Mouse (Mus musculus) cerebellum, adult 18-20 months (tissue): ENCODE results near the gene Zfp51.
"Not testable (repeated sequence)": the region's sequence is repeated elsewhere in the genome, so short reads cannot be mapped to it uniquely, and the experiment has no call there.

ENCODE experiments used
- DNase-seq, 2 experiments: peaks; one replicate each; pipeline ENCODE4 v3.0.0; 2021

Zfp51 gene

DNA sequence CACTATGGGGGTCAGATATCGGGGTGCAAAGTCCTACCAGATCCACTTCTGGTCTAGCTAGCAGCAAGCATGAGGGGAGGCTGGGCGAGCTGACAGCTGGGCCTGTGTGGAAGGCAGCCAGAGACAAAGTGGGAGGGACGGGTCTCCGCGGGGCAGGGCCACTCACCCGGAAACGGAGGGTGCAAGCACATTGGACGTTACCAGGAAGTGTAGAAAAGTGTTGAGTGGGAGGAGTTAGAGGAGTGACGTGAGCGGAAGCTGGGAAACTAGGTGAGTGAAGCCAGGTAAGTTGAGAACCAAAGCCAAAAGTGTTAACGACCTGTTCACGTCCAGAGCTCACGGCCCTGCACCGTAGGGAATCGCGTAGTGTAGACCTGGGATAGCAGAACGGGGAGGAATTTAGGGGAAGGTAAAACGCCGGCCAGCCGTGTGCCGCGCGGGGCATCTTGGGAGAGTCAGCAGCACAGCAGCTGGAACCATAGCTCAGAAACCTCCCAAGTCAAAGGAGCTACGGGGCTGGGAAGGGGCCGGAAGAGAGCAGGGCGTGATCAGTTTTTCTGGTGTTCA is at the start of gene Zfp51:
Zfp51 (plus strand) TSS at position 237 of the 567 bp plus-strand sequence.
- DNase-seq, result peak; percentile 81 to 86

DNA sequence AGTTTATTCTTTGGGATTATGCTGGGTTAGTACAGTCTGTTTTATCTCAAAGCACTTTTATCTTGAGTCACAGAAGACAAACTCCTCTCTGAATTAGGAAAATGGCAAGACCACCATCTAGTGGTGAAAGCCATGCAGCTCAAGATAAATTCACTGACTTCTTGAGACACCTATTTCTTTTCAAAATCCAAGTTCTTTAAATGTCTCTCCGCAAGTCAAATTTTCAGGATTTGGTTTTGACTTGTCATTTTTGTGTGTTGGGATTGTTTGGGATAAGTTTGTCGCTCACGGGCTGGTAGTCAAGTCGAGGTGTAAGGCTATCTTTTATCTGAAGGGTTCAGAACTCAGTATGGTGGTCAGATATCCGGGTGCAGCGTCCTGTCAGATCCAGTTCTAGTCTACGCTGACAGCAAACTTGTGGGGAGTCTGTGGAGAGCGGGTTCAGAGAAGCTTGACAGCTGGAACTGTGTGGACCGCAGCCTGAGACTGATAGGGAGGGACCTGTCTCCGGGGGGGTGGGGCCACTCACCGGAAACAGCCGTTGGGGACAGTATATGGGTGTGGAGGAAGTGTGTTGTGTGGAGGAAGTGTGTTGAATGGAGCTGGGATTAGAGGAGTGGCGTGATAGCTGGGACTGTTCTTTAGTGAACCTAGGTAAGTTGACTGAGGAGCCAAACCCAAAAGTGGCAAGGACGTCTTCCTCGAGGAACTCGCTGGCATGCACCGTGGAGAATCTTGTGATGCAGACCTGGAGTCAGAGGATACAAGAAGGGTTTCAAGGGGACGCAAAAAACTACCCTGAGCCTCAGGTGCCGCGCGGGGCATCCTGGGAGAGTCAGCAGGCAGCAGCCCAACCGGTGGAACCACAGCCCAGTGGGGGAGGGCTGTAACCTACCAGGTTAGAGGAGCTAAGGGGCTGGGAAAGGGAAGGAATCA is 27.2 kb upstream of the Zfp51 start, which contains the start of gene Zfp54:
Zfp54 (plus strand) TSS at position 564 of the 936 bp plus-strand sequence.
- DNase-seq, result peak; percentile 39 to 48

DNA sequence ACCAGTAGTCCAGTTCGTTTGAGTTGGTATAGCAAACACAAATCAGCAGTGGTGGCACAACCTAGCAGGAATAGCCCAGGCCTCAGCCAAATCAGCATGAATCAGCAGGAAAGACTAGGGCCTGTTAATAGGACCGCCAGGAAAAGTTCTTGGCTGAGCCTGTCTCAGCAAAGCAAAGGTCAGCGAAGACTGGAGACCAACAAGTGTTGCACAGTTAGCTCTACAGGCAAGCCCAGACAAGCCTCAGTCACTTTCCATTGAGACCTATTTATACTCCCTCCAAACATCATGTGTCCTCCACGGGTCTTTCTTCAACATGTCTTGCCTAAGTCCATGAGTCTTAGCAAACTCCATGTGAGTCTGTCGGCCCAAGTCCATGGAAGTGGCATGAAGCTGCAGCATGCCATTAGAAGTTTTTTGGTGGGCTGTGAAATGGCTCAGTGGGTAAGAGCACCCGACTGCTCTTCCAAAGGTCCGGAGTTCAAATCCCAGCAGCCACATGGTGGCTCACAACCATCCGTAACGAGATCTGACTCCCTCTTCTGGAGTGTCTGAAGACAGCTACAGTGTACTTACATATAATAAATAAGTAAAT is 11.3 kb upstream of the Zfp51 start:
- not testable (repeated sequence) for DNase-seq

DNA sequence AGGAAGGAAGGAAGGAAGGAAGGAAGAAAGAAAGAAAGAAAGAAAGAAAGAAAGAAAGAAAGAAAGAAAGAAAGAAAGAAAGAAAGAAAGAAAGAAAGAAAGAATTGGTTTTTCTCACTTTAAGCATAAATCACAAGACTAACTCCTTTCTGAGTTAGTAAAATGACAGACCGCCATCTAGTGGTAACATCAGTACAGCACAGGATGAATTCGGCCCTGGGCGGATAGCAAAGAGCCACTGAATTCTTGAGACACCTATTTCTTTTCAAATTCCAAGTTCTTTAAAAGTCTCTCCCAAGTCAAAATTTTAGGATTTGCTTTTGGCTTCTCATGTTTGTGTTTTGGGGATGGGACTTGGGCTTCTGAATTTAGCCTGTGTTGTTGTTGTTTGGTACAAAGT is 505 bp upstream of the Zfp51 start:
- DNase-seq, result peak; percentile 65 to 76

DNA sequence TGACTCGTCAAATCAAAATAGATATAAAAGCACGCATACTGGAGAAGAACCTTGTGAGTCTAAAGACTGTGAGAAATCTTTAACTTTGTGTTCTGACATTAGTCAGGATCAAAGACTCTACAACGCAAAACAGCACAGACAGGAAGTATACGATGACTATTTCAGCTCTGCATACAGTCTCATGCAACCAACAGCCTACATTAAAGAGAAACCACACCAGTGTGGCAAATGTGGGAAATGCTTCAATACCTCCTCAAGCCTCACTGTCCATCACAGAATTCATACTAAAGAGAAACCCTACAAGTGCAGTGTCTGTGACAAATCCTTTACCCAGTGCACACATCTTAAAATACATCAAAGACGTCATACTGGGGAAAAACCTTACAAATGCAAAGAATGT is 13.4 kb downstream of the Zfp51 start:
- DNase-seq, result no peak

DNA sequence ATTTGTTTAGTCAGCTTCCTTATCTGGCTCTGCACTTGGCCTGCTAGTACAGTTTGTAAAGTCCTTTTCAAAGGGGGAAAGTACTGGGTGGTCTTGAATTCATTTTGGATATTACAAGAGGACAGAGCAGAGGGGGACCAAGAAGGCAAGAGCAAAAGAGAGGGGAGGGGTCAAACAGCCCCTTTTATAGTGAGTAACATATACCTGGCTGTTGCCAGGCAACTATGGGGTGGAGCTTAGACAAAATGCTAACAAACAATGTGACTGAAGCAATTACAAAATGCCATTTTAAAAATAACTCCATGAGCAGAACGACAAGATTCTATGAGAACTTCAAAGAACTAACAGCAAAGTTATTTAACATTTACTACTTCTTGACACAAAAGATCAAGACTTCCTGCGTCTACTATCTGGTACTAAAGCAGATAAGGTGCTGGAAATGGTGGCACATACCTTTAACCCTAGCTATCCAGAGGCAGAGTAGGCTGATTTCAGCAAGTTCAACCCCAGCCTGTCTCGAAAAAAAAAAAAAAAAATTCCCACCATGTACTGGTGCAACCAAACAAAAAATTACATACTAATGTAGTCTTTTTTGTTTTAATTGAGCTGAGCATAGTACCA is 22.0 kb downstream of the Zfp51 start:
- DNase-seq, result no peak

DNA sequence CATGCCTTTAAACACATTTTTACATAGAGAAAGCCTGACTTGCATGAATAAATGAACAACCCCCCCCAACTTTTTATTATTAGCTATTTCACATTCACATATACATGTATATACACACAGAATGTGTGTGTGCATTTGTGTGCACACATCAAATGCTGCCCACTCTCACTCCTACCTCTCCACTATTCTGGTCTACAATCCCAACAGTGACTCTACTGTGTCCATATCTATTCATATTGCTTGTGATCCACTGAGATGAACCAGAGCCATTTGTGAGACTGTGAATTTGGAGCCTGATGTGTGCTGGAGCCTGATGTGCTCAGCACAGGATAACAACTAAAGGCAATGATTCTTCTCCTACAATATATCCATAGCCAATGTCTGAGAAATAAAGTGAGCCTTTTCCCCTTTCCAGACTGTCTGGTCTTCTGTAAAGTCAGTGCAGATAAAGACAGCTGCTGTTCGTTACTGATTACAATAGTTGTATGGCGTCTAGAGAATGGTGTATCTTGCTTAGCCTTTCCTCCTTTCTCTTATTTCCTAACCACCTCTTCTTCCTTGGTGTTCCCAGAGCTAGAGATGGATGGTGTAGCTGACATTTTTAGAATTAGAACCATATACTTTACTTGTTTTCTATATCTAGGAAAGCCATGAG is 22.6 kb downstream of the Zfp51 start:
- no peak for DNase-seq

DNA sequence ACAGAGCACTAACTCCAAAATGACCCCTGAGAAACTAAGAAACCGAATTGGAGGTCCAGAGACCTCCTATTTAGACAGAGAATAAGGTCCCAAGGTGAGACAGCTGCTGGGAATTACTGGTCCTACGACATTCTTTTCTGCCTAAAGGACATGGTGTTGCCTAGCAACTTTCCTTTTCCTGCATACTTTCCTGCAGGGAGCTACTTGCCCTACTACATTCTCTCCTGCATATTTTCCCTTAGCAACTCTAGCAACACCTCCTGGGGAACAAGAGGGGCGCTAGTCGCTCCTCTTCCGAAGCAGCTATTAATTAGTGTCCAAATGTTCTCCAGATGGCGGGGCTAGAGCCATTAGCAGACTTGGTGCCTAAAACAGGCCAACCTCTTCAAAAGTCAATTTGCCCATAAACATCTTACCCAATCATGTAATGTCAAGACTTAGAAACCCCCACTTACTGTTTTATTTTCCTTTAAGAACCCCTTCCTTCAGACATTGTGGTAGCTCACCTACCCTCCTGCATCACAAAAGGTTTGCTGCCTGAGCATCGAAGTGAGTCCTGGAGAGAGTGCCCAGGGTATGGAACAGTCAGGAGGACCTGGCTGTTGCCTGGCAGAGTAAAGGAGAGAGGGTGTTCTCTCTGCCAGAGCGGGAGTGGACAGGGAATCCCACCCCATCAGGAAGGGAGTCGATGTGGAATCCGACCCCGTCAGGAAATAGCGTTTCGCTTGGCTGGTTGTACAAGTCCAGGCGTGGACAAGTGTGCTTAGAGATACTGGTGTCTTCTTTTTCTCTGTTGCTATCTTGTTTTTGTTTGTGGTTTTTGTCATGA is 23.4 kb downstream of the Zfp51 start:
- no peak for DNase-seq

DNA sequence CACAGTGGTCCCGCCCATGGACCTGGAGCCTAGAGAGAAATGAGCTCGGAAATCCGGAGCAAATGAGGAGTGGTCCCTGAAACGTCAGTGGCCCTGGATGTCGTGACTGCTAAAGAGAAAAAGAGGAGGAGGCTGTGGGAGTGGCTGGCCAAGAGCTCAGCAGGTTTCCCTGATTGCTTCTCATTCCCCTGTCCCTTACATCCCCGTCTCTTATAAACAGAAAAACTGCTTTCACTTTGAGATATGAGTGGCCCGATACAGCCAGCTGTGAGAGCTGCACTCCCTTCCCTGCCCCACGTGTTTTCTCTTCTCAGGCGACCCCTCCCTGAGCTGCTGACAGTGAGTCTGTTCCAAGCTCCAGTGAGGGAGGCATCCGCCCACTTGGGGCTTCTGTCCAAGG is 24.6 kb downstream of the Zfp51 start:
- DNase-seq, result not testable (repeated sequence)

DNA sequence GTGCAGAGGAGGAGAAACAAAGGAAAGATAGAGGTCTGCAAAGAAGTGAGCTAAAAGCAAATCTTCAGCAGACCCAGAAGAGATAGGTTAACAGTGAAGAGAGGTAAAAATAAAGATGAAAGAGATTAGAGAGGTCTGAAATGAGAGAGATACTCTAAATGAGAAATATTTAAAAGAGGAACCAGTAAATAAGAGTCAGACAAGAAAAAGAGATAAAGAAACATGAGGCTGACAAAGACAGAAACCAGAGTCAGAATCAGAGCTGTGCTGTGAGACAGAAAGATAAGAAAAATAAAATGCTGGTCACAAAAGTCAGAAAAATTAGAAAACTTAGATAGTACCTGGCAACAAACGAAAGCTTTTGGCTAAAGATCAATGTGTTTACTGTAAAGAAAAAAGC is 25.1 kb downstream of the Zfp51 start:
- not testable (repeated sequence) for DNase-seq

DNA sequence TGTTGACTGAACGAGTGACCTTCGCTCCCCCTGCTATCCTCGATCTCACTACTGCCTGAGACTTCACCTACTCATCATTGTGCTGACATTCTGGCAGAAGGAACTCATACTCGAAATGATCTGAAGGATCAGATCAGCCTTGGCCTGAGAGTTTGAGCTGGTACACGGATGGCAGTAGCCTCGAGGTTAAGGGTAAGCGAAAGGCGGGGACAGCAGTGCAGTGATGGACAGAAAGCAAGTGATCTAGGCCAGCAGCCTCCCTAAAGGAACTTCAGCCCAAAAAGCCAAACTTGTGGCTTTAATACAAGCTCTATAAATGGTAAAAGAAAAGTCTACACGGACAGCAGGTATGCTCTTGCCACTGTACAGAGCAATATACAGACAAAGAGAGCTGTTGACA is 26.2 kb downstream of the Zfp51 start:
- not testable (repeated sequence) for DNase-seq

DNA sequence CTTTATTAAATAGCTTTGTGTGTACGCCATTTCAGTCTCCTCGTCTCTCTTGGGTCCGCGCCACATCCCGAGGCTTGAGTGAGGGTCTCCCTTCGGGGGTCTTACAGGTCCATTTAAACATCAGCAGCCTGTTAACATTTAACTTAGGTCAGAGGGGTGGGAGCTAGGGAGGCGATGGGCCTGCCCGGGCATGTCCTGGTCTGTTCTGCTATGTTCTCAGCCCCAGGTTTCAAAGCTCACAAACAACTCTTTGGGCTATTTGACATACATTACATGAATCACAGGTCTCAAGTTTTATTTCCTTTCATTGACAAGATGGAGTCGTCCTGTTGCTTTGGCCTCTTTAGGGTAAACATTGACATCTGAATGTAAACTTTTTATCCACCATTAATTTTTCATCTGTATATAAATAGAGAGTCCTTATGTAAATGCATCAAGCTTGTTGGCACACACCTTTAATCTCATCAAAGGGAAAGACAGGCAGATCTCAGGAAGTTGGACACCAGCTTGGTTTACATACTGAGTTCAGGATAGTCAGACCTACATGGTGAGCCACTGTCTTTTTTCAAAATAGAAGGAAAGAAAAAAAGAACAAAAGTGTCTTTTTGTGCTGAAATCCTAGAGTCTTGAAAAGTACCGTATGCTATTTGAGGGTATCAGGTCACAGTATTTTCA is 28.1 kb downstream of the Zfp51 start:
- DNase-seq, result not testable (repeated sequence)

DNA sequence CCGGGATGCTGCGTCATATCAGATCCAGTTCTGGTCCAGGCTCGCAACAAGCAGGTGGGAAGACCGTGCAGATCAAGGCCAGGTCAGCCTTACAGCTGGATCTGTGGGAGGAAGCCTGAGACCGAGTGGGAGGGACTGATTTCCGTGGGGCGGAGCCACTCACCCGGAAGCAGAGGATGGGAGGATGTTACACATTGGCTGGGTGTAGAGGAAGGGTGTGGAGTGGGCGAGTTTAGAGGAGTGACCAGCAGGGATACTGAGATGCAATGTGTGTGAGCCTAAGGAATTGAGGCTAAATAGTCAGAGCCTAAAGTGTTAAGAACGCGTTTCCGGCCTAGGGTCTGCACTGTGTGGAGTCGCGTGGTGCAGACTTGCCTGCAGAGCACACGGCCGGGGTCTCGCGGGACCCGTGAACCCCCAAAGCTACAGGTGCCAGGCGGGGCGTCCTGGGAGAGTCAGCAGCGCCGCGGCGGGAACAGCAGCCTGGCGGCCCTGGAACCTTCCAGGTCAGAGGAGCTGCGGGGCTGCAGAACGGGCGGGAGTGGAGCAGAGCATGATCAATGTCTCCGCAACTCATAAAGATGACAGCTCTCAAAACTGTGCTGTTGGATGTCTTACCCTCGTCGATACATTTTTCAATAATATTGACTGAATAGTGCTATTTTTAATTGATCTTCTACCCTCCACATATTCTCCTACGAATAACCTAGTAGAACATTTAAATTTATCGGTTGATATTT is 38.8 kb downstream of the Zfp51 start, which contains the start of gene Zfp53:
Zfp53 (plus strand) TSS at position 239 of the 740 bp plus-strand sequence.
- DNase-seq, result peak; percentile 75 to 89

DNA sequence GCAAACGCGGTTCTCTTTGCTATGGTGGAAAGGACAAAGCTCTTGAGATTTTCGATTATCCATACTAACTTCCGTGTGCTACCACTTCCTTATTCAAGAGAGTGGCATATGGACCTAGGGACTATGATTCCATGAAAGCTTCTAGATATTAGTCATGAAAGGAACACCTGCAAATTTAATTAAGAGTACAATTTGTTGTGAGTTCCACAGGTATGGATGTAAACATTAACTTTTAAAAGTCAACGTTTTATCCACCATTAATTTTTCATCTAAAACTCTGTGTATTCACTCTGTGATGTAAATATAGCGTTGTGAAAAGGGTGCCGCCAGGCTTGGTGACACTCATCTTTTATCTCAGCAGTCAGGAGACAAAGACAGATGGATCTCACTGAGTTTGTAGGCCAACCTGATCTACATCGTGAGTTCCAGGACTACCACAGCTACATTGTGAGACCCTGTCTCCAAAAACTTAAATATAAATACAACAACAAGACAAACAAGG is 39.4 kb downstream of the Zfp51 start:
- no peak for DNase-seq

DNA sequence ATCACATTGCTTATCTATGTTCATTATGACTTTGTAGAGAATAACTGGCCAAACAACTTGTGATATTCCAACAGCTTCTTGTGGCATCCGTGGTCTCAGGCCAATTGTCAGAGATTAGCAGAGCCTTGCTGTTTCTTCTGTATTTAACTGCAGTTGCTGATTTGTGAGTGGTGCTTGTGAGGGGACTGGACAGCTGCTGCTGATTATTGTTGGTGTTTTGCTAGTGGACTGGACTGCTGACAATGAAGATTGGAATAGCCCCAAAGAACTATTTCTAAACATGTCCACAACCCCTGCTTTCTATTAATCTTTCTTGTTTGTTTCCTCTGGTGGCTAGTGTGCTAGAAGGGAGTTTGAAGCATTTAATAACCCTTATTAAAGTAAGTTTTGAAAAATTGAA is 51.2 kb downstream of the Zfp51 start:
- DNase-seq, result no peak

DNA sequence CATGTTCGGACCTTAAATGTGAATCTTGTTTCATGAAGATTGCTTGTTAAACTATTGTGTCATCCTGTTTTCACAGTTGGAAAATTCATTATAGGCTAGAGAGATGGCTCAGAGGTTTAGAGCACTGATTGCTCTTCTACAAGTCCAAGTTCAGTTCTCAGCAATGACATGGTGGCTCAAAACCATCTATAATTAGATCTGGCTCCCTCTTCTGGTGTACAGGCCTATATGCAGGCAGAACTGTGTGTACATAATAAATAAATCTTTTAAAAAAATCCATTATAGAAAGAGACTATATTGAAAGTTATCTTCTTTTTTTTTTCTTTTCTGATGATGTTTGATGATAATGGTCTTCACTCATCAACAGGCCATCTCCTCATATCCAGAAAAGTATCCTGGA is 54.4 kb downstream of the Zfp51 start:
- no peak for DNase-seq

DNA sequence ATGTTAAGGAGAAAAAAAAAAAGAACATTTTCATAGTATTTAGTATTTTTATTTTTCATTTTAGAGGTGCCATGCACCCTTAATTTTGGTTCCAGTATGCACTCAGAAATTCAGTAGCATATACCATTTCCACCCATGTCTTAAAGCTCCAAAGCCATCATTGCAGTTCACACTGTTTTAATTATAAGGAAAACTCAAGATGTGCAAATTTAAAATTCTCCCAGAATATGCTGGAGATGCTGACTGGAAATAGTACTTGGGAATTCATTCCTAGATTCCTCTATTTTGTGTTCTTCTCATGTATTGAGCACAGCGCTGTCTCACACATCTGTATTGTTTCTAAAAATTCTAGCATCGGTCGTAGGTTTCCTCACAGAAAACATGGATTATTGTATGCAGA is 56.1 kb downstream of the Zfp51 start:
- no peak for DNase-seq

DNA sequence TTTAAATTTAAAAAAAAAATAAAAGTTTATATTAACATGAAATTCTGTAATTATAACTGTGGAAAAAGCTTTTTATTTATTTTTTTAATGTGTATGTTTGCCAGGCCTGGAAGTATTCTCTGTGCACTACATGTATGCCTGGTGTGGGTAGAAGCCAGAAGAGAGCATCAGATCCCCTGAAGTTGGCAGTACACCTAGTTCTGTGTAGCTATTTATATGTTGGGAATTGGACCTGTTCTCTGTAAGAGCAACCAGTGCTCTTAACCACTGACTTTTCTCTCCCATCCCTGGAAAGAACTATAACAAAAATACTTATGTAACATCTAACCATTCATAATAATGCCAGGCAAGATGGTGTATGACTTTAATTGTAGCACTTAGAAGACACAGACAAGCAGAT is 59.6 kb downstream of the Zfp51 start:
- no peak for DNase-seq
